Mouse (Mus musculus) lung, postnatal 36 days (tissue): ENCODE measurements around the gene Cdk2.

Experiments
- DNase-seq: peaks from one replicate; pipeline ENCODE4 v3.0.0; 2022; ENCODE audit warnings: mixed read lengths

The Cdk2 gene

GRCm38 (mm10) chr10:128653866-128654265 lies 51.0 kb downstream of the Cdk2 start:
- no peak for DNase-seq
